Mouse (Mus musculus): Measurements from ENCODE around the gene Nprl3. TPM values are rescaled to one million over a fixed set of nuclear protein-coding genes. Genes with fewer than 3 reads are reported as not detected.

Gene Nprl3
- 42.3 TPM for polyA plus RNA-seq (2017; shearing (Covaris generic))

DNA sequence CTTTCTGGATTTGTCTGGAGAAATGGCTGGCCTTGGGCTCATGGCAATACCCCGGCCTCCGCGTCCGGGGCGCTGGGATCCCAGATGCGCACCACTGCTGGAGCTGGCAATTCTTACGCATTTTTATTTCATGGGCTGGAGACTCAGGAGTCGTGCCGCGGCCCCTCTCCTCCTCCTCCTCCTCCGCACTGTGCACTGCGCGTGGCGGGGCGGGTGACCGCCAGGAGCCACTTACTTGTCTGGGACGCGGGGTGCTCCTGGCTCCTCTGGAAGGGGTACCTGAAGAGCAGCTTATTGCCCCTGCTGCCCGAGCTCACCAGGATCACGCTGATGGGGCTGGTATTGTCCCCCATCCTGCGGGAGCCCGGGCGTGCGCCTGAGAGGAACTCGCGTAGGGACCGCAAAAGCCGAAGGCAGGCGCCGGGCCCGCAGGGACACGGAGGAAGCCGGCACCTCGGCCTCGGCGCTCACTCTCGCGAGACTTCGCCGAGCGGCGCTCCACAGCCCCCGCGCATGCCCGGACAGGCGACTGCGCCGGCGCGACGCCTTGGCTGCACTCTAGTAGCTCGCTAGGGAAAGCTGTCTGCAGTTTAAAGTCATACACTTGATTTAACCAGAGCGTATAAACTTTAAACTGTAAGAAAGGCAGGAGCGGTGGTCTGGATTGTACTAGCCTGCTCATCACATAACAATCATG lies at the start of gene Nprl3:
Gene Nprl3 (minus strand): TSS at position 520 of the 697 bp plus-strand sequence.

DNA sequence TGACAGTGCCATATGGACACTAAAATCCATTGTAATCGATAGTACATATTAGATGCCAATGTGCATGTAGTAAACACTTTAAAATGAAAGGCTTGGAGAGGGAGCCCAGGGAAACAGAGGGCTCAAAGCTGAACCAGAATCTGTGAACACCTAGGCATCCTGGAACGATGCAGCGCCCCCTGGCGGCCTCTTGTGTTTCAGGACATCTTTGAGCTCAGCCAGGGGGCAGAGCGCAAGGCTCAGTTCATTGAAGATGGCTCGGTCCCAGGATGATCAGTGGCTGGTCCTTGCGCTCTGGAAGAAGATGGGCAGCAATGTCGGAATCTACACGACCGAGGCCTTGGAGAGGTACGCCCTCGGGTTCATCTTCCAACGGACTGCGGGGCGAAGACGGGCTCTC lies 32.4 kb upstream of the Nprl3 start, which contains the start of gene Hbq1a:
Gene Hbq1a (plus strand): TSS at position 205 of the 400 bp plus-strand sequence.

DNA sequence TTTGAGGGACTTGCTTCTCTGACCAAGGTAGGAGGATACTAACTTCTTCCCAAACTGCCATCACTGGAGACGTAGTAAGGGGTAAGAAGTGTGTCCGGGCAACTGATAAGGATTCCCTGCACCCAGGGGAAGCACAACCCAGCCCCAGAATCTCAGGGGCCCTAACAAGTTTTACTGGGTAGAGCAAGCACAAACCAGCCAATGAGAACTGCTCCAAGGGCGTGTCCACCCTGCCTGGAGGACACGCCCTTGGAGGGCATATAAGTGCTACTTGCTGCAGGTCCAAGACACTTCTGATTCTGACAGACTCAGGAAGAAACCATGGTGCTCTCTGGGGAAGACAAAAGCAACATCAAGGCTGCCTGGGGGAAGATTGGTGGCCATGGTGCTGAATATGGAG lies 28.7 kb upstream of the Nprl3 start, which contains the start of gene Hba-a2:
Gene Hba-a2 (plus strand): TSS at position 287 of the 400 bp plus-strand sequence.

GRCm38 (mm10) chr11:32286695-32287492 lies 19.4 kb upstream of the Nprl3 start, which contains the start of gene Hbq1b:
Hbq1b (plus strand) TSS chr11:32286965.

DNA sequence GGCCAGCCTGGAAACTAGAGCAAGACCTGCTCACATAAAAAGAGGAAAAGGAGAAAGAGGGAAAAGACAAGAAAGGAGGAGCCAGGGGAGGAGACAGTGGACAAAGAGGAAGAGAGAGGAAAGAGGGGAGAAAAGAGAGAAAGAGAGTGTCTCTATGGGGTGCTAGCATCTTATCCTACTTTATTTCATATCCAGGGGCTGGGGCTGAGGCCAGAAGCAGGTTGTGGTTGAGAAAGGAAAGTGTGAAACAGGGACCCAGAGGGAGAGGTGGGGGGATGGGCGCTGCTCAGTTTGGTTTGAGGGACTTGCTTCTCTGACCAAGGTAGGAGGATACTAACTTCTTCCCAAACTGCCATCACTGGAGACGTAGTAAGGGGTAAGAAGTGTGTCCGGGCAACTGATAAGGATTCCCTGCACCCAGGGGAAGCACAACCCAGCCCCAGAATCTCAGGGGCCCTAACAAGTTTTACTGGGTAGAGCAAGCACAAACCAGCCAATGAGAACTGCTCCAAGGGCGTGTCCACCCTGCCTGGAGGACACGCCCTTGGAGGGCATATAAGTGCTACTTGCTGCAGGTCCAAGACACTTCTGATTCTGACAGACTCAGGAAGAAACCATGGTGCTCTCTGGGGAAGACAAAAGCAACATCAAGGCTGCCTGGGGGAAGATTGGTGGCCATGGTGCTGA lies 15.7 kb upstream of the Nprl3 start, which contains the start of gene Hba-a1:
Gene Hba-a1 (plus strand): TSS at position 421 of the 687 bp plus-strand sequence.

DNA sequence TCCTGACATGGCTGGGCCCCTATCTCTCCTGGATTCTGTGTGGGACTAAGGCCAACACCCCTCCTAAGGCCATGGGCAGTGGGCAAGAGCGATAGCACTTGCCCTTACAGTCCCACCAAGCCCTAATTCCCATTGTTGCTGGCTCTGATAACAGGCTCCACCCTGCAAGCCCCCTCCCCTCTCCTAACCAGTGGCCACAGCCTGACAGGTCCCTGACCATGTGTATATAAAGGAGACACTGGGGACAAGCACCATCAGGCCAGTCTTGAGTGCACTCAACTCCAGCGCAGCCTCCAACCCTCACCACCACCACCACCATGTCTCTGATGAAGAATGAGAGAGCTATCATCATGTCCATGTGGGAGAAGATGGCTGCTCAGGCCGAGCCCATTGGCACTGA lies 8.8 kb upstream of the Nprl3 start, which contains the start of gene Hba-x:
Gene Hba-x (plus strand): TSS at position 54 of the 400 bp plus-strand sequence.

GRCm38 (mm10) chr11:32226124-32226871 lies 41.2 kb downstream of the Nprl3 start, which contains the start of gene Mpg:
Mpg (plus strand) TSS chr11:32226505.

DNA sequence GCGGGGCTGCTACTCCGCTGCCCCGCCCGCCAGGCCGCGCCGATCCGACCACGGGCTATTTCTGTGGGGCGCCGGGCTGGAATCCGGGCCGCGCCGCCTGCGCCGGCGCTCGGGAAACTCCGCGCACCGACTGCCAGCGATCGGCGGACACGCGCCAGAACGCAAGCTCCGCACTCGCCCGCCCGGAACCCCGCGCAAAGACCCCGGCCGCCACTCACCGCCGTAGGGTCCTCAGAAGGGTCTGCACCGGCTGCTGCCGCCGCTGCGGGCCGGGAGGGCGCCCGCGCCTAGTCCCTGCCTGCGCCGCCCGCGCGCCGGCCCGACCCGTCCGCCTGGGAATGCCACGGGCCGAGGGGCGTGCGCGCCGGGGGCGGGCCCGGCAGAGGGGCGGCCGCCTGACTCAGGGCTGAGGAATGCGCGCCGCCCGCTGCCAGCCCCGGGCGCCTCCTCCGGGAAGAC lies 45.5 kb downstream of the Nprl3 start, which contains the start of gene Rhbdf1:
Gene Rhbdf1 (minus strand): TSS at position 350 of the 459 bp plus-strand sequence.

GRCm38 (mm10) chr11:32205058-32205873 lies 62.2 kb downstream of the Nprl3 start, which contains the start of gene Snrnp25:
Snrnp25 (plus strand) TSS chr11:32205415.

DNA sequence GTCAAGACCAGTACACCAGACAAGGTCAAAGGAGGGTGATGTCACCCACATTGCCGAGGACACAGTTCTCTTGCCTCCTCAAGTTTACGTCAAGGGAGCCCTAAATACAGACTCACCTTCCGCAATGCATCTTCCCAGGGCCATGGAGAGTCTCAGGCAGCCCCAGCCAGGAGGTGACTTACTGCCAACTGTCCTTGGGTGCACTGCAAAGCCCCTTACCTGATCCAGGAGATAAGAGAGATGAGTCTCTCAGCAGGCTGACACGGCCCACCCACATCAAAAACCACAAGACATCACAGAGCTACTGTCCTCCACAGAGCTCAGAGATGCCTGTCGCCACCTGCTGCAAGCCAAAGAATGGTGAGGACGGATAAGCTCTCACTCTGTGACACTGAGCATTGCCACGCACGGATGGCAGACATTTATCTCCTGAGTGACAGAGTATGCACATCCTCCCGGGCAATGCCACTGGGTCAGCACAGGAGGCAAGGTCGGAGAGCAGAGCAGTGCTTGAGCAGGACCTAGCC lies 67.4 kb downstream of the Nprl3 start, which contains the start of gene Il9r:
Gene Il9r (minus strand): TSS at position 205 of the 527 bp plus-strand sequence.

Other genes with a start within 250 kb of the Nprl3 start
- 0.30 TPM for gene Il9r, start 67.4 kb downstream of the Nprl3 start, polyA plus RNA-seq (2017; shearing (Covaris generic))
- 16.8 TPM for gene Snrnp25, start 62.3 kb downstream of the Nprl3 start, polyA plus RNA-seq (2017; shearing (Covaris generic))
- gene Rhbdf1, start 45.4 kb downstream of the Nprl3 start, polyA plus RNA-seq (2017; shearing (Covaris generic)), result not detected
- gene Mpg, start 41.2 kb downstream of the Nprl3 start, polyA plus RNA-seq (2017; shearing (Covaris generic)), result 14.4 TPM
- gene Hba-x, start 8.7 kb upstream of the Nprl3 start, polyA plus RNA-seq (2017; shearing (Covaris generic)), result not detected
- not detected for gene Hba-a1, start 15.8 kb upstream of the Nprl3 start, polyA plus RNA-seq (2017; shearing (Covaris generic))
- gene Hbq1b, start 19.3 kb upstream of the Nprl3 start, polyA plus RNA-seq (2017; shearing (Covaris generic)), result not detected
- 0.73 TPM for gene Hba-a2, start 28.8 kb upstream of the Nprl3 start, polyA plus RNA-seq (2017; shearing (Covaris generic))
- not detected for gene Hbq1a, start 32.4 kb upstream of the Nprl3 start, polyA plus RNA-seq (2017; shearing (Covaris generic))
- 0.72 TPM for gene Sh3pxd2b, start 80.1 kb upstream of the Nprl3 start, polyA plus RNA-seq (2017; shearing (Covaris generic))
- 7.6 TPM for gene Ubtd2, start 187.7 kb upstream of the Nprl3 start, polyA plus RNA-seq (2017; shearing (Covaris generic))

All from effector memory CD4-positive, alpha-beta T cell, adult 7 months (primary cell).